Mouse (Mus musculus) megakaryocyte, embryonic 14.5 days (primary cell): ENCODE data around the gene Pde4b.

ENCODE experiments used
- FLI1 ChIP-seq: IDR thresholded peaks from 2 replicates; pipeline ENCODE4 v1.6.1; 2012; ENCODE audit warnings: low read length, inconsistent platforms, mixed read lengths
- GATA1 ChIP-seq: IDR thresholded peaks from 3 replicates; pipeline ENCODE4 v1.6.1; 2012; ENCODE audit warnings: mixed read lengths, low read length, inconsistent platforms, borderline replicate concordance

DNA sequence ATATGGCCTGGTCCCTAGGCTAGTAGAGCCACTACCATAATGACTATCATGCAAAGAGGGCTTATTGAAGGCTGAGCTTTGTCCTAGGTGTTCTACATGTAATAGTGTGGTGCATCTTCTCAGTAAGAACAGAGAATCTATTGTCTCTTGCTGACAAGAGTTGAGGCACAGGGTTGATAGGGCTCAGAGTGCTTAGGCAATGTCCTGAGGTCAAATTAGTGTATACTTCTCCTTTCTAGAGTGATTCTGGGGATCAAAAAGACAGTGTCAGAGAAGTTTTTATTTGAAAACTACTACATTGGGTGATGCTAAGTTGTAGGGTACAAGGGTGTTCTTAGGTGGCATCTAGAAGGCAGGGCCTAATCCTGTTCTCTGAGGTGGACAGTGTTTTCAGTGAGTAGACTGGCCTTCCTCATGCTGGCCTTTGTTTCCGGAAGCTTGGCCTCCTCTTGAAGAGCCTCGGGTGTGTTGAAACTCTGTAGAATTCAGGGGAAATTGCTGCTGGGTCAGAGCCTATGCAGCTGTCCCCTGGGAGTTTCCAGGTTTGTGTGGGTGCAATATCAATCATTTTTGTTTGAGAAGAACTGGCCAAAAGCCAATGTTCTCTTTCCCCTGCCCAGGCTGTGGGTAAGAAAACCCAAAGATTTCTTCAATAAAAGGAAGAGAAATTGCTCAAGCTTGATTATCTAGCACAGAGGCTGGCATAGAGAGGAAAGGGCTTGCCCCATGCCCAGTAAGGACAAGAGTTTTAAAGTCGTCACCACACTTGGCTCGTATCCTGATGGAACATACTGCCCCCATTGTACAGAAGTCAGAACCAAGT, 536.7 kb downstream of the Pde4b start:
- TF ChIP-seq GATA1 (no peak), FLI1 (no peak)
